Mouse (Mus musculus) mesoderm, embryonic 11.5 days (tissue): Measurements from ENCODE around the gene Actr8.

Experiments
- DNase-seq: peaks from one replicate; pipeline ENCODE4 v3.0.0-alpha.2; 2012; ENCODE audit warnings: low read depth, low spot score

The Actr8 gene

DNA sequence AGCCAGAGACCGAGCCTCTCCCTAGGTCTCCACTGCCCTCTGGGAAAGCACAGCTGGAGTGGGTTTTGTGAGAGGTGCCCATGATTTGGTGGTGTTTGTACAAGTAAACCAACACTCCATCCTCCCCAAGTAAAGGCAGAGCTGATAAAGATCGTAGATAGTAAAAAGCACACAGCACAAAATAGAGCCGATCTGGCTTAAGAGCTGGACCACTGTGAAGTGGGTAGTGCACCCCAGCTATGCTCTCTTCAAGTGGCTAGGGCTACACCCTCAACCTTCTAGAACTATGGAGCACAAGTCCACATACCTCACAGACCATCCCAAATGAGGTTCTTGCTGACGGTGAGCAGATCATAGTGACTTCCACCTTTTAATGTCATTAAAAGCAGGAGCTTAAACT lies 61.3 kb downstream of the Actr8 start:
- no peak for DNase-seq

DNA sequence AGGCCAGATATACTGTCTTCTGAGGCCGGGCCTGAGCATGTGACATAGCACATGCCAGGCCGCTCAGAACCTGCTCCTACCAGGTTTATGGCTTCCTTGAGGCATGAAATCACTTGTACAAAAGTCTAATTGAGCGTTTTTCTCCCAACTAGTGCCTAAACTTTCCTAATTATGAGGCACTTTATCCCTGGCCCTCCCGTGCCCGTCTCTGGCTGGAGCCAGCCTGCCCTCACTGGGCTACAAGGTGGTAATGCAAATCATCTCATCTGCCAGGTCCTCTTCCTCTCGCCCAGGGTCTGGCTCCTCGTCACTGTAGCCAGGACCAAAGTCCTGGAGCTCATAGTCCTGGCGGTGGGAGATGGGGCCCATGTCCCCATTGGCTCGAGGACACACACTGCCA lies 63.7 kb downstream of the Actr8 start:
- DNase-seq = no peak

DNA sequence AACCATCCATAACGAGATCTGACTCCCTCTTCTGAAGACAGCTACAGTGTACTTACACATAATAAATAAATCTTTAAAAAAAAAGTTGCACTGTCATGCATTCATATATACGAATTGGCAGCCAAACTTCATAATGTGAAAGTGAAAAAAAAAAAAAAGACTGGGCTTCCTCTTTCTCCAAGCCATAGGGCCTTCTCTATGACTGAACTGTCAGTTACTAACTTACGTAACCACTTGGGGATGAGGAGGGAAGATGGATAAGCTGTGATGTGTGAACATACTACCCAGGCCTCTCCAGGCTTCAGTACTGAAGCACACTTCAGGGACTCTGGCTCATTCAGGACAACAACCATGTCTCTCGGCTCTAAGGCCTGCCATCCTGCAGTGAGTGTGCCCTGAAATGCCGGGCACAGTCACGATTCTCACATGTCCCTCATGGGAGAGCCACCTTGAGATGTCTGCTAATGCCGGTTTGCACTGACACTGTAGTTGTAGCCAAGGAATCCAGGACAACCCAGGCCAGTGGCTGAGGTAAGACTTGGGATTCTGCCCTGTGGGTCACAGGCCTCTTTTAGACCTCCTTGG lies 65.3 kb downstream of the Actr8 start:
- DNase-seq = no peak

DNA sequence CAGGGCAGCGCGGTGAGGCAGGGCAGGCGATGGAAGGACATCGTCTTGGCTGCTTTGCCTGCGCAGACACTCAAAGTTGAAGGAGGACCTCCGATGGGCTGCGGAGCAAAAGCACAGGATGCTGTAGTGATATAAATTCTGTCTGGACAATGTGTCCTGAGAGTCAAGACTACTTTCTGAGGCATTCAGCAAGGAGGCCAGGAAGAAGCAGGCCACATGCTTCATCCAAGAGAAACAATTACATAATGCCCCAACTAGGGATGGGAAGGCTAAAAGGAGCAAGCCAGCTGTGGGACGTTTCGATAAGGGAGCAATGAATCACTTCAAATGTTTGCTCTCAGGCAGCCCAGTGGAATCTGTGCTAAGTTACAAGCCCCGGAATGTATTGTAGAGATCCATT lies 67.1 kb downstream of the Actr8 start:
- DNase-seq = no peak

DNA sequence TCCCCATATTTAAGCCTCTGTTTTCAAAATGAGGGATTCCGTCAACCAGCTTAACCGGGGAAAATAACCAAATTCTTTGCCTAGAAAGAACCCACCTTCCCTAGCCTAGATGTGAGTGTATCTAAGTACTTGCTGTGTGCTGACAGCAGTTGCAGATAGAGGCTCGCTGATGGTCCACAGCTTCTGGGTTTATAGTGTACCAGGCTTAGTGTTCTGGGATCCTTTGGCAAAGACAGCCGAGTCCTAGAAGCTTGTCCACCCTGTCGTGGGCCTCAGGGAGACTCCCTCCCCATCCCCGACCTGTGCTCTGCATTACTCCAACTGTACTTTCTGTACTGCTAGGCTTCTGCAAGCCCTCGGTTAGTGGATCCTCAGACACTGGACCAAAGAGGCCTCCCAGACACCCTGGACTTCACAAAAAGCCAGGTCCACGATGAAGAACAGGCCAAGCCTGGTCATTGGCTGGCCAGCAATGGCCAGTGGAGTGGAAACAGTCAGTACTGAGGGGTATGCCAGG lies 67.6 kb downstream of the Actr8 start:
- no peak for DNase-seq

DNA sequence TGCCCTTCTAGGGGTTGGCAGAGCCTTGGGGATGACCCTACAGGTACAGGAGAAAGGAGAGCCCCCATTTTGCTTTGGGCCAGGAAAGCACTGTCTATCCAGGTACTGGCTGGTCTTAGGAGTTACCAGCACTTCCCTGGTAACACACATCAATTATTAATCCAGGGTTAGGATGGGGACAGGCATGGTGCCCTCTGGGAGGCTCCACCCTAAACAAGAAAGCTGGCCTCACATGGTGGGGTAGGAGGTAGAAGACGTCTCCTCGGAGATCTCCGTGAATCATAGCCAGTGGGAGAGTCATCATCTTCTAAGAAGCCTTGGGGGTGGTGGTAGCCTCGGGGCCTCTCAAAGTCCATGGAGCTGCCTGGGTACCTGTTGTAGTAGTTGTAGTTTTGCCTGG lies 68.8 kb downstream of the Actr8 start:
- no peak for DNase-seq

DNA sequence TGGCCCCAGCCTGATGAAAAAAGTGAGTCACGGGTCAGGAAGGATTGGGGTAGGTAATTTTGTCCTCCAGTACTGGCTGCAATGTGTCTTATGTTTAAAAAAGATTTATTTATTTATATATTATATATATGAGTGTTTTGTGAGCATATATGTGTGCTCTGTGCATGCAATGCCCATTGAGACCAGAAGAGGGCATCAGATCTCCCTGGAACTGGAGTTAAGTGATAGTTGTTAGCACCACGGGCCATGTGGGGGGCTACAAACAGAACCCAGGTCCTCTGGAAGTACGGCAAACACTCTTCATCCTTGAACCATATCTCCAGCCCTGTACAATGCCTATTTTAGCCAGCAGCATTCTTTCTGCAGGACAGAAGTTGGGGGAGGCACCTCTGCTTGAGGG lies 69.9 kb downstream of the Actr8 start:
- DNase-seq = no peak

DNA sequence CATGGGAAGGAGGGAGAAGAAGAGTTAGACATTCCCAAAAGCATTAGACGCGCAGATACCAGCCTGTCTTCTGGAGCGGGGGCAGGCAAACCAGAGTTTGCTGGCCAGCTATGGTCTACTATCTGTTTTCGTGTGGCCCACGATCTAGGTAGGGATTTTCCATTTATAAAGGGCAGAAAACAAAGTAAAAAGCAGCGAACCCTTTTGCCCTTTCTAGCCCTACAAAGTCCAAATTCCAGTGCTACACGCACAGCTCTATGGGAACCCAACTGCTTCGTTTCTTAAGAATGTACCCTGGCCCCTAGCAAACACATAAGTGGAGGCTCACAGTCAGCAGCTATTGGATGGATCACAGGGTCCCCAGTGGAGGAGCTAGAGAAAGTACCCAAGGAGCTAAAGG lies 72.1 kb downstream of the Actr8 start:
- no peak for DNase-seq

DNA sequence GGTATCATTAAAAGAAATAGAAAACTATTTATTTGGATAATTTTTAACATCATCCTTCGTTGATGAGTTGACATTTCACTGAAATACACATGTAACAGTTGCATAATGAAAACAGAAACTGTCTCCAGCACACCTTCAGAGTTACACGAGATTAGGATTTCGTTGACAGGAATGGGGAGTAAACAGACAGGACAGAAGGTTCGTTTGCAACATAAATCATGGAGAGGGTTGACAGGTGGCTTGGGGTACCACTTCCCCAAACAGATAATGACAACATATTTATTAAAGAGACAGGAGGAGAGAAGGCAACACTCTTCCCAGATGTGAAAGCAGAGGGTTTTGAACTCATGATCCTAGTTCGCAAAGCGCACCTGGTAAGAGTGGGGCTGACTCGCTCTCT lies 76.8 kb downstream of the Actr8 start:
- DNase-seq = no peak
